Mouse (Mus musculus) liver, embryonic 11.5 days (tissue): ENCODE data around the gene Cfap45. TPM values are rescaled to one million over a fixed set of nuclear protein-coding genes. Genes with fewer than 3 reads are reported as not detected.

Source experiments
- ATAC-seq: fragments of 200-750 bp; cut with Nextera tagmentation; replicated peaks from 2 replicates; pipeline ENCODE4 v1.8.0; 2017; ENCODE audit warnings: moderate number of reproducible peaks, mild to moderate bottlenecking, moderate TSS enrichment, moderate library complexity; ENCODE audit not compliant: low FRiP score
- DNase-seq: peaks from one replicate; pipeline ENCODE4 v3.0.0-alpha.2; 2017; ENCODE audit warnings: low spot score
- H3K27ac ChIP-seq: fragments of 300-500 bp; sonication (generic); 2 replicates; pipeline ENCODE4 v1.5.1; 2014; ENCODE audit warnings: mild to moderate bottlenecking, low read depth, low read length, control low read depth
- H3K27me3 ChIP-seq: fragments of 300-500 bp; sonication (generic); replicated peaks from 2 replicates; pipeline ENCODE4 v1.6.1; 2014; ENCODE audit warnings: low read length, mixed read lengths; ENCODE audit not compliant: control insufficient read depth, insufficient read depth
- H3K36me3 ChIP-seq: fragments of 300-500 bp; sonication (generic); 2 replicates; pipeline ENCODE4 v1.6.1; 2014; ENCODE audit warnings: mild to moderate bottlenecking, low read length, moderate library complexity, mixed read lengths; ENCODE audit not compliant: control insufficient read depth, insufficient read depth
- H3K4me1 ChIP-seq: fragments of 300-500 bp; sonication (generic); replicated peaks from 2 replicates; pipeline ENCODE4 v1.6.1; 2014; ENCODE audit warnings: low read length, mixed read lengths; ENCODE audit not compliant: control insufficient read depth, insufficient read depth
- H3K4me2 ChIP-seq: fragments of 300-500 bp; sonication (generic); 2 replicates; pipeline ENCODE4 v1.6.1; 2014; ENCODE audit warnings: mild to moderate bottlenecking, control low read depth, moderate library complexity
- H3K4me3 ChIP-seq: fragments of 300-500 bp; sonication (generic); 2 replicates; pipeline ENCODE4 v1.5.1; 2014; ENCODE audit warnings: low read depth, low read length, control low read depth
- H3K9ac ChIP-seq: fragments of 300-500 bp; sonication (generic); 2 replicates; pipeline ENCODE4 v1.6.1; 2014; ENCODE audit warnings: low read depth, low read length, control low read depth
- H3K9me3 ChIP-seq: fragments of 300-500 bp; sonication (generic); 2 replicates; pipeline ENCODE4 v1.6.1; 2016; ENCODE audit warnings: low read length, inconsistent platforms, mixed read lengths; ENCODE audit not compliant: control insufficient read depth
- WGBS: fragments of 180-500 bp; shearing (Covaris S2); extraction: QIAGEN DNeasy Blood & Tissue Kit; methylation state at CpG from one replicate; pipeline ENCODE4 v1.1.7; 2014; 5-methylcytosine and 5-hydroxymethylcytosine counted together
- polyA plus RNA-seq: library from polyadenylated mRNA; unstranded; fragments of >200 nt; fragmentation: Nextera tagmentation; extraction: Ambion mirVana; gene quantifications from 2 replicates; pipeline ENCODE4 v1.2.1, GENCODE M21; 2014

Gene Cfap45
- polyA plus RNA-seq, 1 experiment from 2014 or later, result 0.77 TPM

- Histone ChIP-seq H3K36me3 (no peaks in the 10 kb centered on the region), H3K4me2 (peak overlapping the region; percentile 64), H3K27me3 (peaks cover 6% of the 10 kb centered on the region; the same call in 1 of the 2 replicates), H3K4me3 (peak overlapping the region; percentile 41), H3K9ac (no peak overlapping the region; the same call in 1 of the 2 replicates), H3K4me1 (0 out of 2 replicates have a peak, but pooled peaks cover 6% of the 10 kb centered on the region), H3K9me3 (no peaks in the 10 kb centered on the region), H3K27ac (no peak overlapping the region)
- peak; percentile 65 for ATAC-seq
- WGBS, result 0% methylated on average over 8 of the region's 8 CpGs
- DNase-seq, result peak; percentile 51
These were observed 29.9 kb downstream of the Cfap45 start for GRCm38 (mm10) chr1:172550551-172550951.

GRCm38 (mm10) chr1:172551009-172551408 lies 30.4 kb downstream of the Cfap45 start:
- Histone ChIP-seq H3K36me3 (no peaks in the 10 kb centered on the region), H3K4me1 (0 out of 2 replicates have a peak, but pooled peaks cover 6% of the 10 kb centered on the region), H3K4me2 (peak overlapping the region; percentile 64), H3K9ac (no peak overlapping the region), H3K27ac (no peak overlapping the region), H3K4me3 (no peak overlapping the region), H3K9me3 (no peaks in the 10 kb centered on the region), H3K27me3 (peaks cover 6% of the 10 kb centered on the region; the same call in 1 of the 2 replicates)
- WGBS, result 51% methylated on average over 7 of the region's 7 CpGs
- no peak for ATAC-seq
- DNase-seq, result no peak

GRCm38 (mm10) chr1:172552623-172553022 lies 32.0 kb downstream of the Cfap45 start:
- H3K4me1 ChIP-seq, result 0 out of 2 replicates have a peak, but pooled peaks cover 6% of the 10 kb centered on the region
- no peak overlapping the region for H3K27ac ChIP-seq
- ATAC-seq (no peak), DNase-seq (no peak)
- H3K9ac ChIP-seq, result no peak overlapping the region
- 54% methylated on average over 1 of the region's 1 CpGs for WGBS
- no peaks in the 10 kb centered on the region for H3K9me3 ChIP-seq
- H3K4me3 ChIP-seq, result no peak overlapping the region
- no peaks in the 10 kb centered on the region for H3K36me3 ChIP-seq
- peaks cover 14% of the 10 kb centered on the region for H3K27me3 ChIP-seq
- H3K4me2 ChIP-seq, result no peak overlapping the region

GRCm38 (mm10) chr1:172555638-172556037 lies 35.0 kb downstream of the Cfap45 start, which contains the start of gene Vsig8:
Gene Vsig8, plus strand, starts transcription at chr1:172555938.
- 71% methylated on average over 11 of the region's 11 CpGs for WGBS
- H3K9me3 ChIP-seq, result no peaks in the 10 kb centered on the region
- ATAC-seq (no peak; the same call in 1 of the 2 replicates), DNase-seq (no peak)
- H3K36me3 ChIP-seq, result no peaks in the 10 kb centered on the region
- no peak within 1 kb of the TSS for H3K4me3 ChIP-seq
- no peak within 1 kb of the TSS for H3K4me2 ChIP-seq
- H3K9ac ChIP-seq, result no peak within 1 kb of the TSS
- H3K27me3 ChIP-seq, result peaks cover 25% of the 10 kb centered on the region
- H3K27ac ChIP-seq, result no peak within 1 kb of the TSS
- no peaks in the 10 kb centered on the region for H3K4me1 ChIP-seq

GRCm38 (mm10) chr1:172562641-172563464 lies 42.3 kb downstream of the Cfap45 start:
- Histone ChIP-seq H3K4me1 (no peaks in the 10 kb centered on the region), H3K27ac (no peak overlapping the region), H3K9ac (no peak overlapping the region), H3K36me3 (no peaks in the 10 kb centered on the region), H3K4me3 (peak overlapping the region; percentile 56), H3K4me2 (peak overlapping the region; percentile 89), H3K9me3 (no peaks in the 10 kb centered on the region), H3K27me3 (peaks cover 56% of the 10 kb centered on the region)
- peak; percentile 67 for DNase-seq
- 1% methylated on average over 63 of the region's 66 CpGs for WGBS
- ATAC-seq, result peak; percentile 63

- no peaks in the 10 kb centered on the region for H3K36me3 ChIP-seq
- DNase-seq, result no peak
- no peaks in the 10 kb centered on the region for H3K4me1 ChIP-seq
- WGBS, result 6% methylated on average over 10 of the region's 10 CpGs
- ATAC-seq, result no peak
- no peak overlapping the region for H3K27ac ChIP-seq
- peaks cover 56% of the 10 kb centered on the region for H3K27me3 ChIP-seq
- H3K4me2 ChIP-seq, result peak overlapping the region; percentile 89
- peak overlapping the region; percentile 56 for H3K4me3 ChIP-seq
- no peaks in the 10 kb centered on the region for H3K9me3 ChIP-seq
- H3K9ac ChIP-seq, result no peak overlapping the region
These were observed 42.8 kb downstream of the Cfap45 start for GRCm38 (mm10) chr1:172563465-172563828.

- Histone ChIP-seq H3K4me2 (no peak overlapping the region), H3K27ac (no peak overlapping the region), H3K36me3 (no peaks in the 10 kb centered on the region), H3K9ac (no peak overlapping the region), H3K4me3 (no peak overlapping the region), H3K4me1 (no peaks in the 10 kb centered on the region), H3K27me3 (peaks cover 37% of the 10 kb centered on the region), H3K9me3 (no peaks in the 10 kb centered on the region)
- DNase-seq, result no peak
- 51% methylated on average over 3 of the region's 3 CpGs for WGBS
- ATAC-seq, result no peak
These were observed 45.5 kb downstream of the Cfap45 start for GRCm38 (mm10) chr1:172566131-172566530.

- DNase-seq, result no peak
- Histone ChIP-seq H3K9me3 (no peaks in the 10 kb centered on the region), H3K27me3 (peaks cover 24% of the 10 kb centered on the region), H3K9ac (no peak overlapping the region), H3K4me1 (no peaks in the 10 kb centered on the region), H3K4me2 (no peak overlapping the region), H3K27ac (no peak overlapping the region), H3K36me3 (no peaks in the 10 kb centered on the region), H3K4me3 (no peak overlapping the region)
- 54% methylated on average over 4 of the region's 4 CpGs for WGBS
- no peak for ATAC-seq
These were observed 47.2 kb downstream of the Cfap45 start for GRCm38 (mm10) chr1:172567758-172568157.

GRCm38 (mm10) chr1:172580116-172580515 lies 59.5 kb downstream of the Cfap45 start:
- H3K9ac ChIP-seq, result no peak overlapping the region
- no peak for DNase-seq
- H3K4me2 ChIP-seq, result no peak overlapping the region
- H3K27ac ChIP-seq, result no peak overlapping the region
- WGBS, result 69% methylated on average over 6 of the region's 6 CpGs
- no peaks in the 10 kb centered on the region for H3K9me3 ChIP-seq
- no peak for ATAC-seq
- no peaks in the 10 kb centered on the region for H3K4me1 ChIP-seq
- H3K4me3 ChIP-seq, result no peak overlapping the region
- peaks cover 6% of the 10 kb centered on the region; the same call in 1 of the 2 replicates for H3K27me3 ChIP-seq
- H3K36me3 ChIP-seq, result no peaks in the 10 kb centered on the region
